Mouse (Mus musculus) heart, embryonic 12.5 days (tissue): ENCODE measurements around the gene Fat4. TPM values are rescaled to one million over a fixed set of nuclear protein-coding genes. Genes with fewer than 3 reads are reported as not detected.

ENCODE experiments used
- ATAC-seq: fragments of 200-750 bp; cut with Nextera tagmentation; 2 replicates; pipeline ENCODE4 v1.8.0; 2017; ENCODE audit warnings: moderate TSS enrichment, moderate library complexity; ENCODE audit not compliant: insufficient number of reproducible peaks, low FRiP score
- H3K27ac ChIP-seq: fragments of 300-500 bp; sonication (generic); 2 replicates; pipeline ENCODE4 v1.5.1; 2016; ENCODE audit warnings: mild to moderate bottlenecking, moderate library complexity; ENCODE audit not compliant: poor library complexity, severe bottlenecking
- H3K27me3 ChIP-seq: fragments of 300-500 bp; sonication (generic); replicated peaks from 2 replicates; pipeline ENCODE4 v1.6.1; 2016; ENCODE audit warnings: mild to moderate bottlenecking, moderate library complexity
- H3K36me3 ChIP-seq: fragments of 300-500 bp; sonication (generic); 2 replicates; pipeline ENCODE4 v1.6.1; 2016; ENCODE audit warnings: mild to moderate bottlenecking, moderate library complexity
- H3K4me1 ChIP-seq: fragments of 300-500 bp; sonication (generic); replicated peaks from 2 replicates; pipeline ENCODE4 v1.6.1; 2016; ENCODE audit warnings: mild to moderate bottlenecking
- H3K4me2 ChIP-seq: fragments of 300-500 bp; sonication (generic); 2 replicates; pipeline ENCODE4 v1.6.1; 2016; ENCODE audit warnings: mild to moderate bottlenecking, moderate library complexity
- H3K4me3 ChIP-seq: fragments of 300-500 bp; sonication (generic); 2 replicates; pipeline ENCODE4 v1.5.1; 2016; ENCODE audit warnings: mild to moderate bottlenecking
- H3K9ac ChIP-seq: fragments of 300-500 bp; sonication (generic); 2 replicates; pipeline ENCODE4 v1.6.1; 2016; ENCODE audit warnings: mild to moderate bottlenecking, moderate library complexity
- H3K9me3 ChIP-seq: fragments of 300-500 bp; sonication (generic); replicated peaks from 2 replicates; pipeline ENCODE4 v1.6.1; 2016; ENCODE audit warnings: mild to moderate bottlenecking, moderate library complexity
- WGBS: fragments of 180-500 bp; shearing (Covaris S2); methylation state at CpG from one replicate; pipeline ENCODE4 v1.1.7; 2016; 5-methylcytosine and 5-hydroxymethylcytosine counted together
- polyA plus RNA-seq: library from polyadenylated mRNA; unstranded; fragments of >200 nt; fragmentation: Nextera tagmentation; extraction: Ambion mirVana; gene quantifications from 2 replicates; pipeline ENCODE4 v1.2.1, GENCODE M21; 2016

Fat4 gene
- polyA plus RNA-seq, 1 experiment from 2014 or later = 5.3 TPM

DNA sequence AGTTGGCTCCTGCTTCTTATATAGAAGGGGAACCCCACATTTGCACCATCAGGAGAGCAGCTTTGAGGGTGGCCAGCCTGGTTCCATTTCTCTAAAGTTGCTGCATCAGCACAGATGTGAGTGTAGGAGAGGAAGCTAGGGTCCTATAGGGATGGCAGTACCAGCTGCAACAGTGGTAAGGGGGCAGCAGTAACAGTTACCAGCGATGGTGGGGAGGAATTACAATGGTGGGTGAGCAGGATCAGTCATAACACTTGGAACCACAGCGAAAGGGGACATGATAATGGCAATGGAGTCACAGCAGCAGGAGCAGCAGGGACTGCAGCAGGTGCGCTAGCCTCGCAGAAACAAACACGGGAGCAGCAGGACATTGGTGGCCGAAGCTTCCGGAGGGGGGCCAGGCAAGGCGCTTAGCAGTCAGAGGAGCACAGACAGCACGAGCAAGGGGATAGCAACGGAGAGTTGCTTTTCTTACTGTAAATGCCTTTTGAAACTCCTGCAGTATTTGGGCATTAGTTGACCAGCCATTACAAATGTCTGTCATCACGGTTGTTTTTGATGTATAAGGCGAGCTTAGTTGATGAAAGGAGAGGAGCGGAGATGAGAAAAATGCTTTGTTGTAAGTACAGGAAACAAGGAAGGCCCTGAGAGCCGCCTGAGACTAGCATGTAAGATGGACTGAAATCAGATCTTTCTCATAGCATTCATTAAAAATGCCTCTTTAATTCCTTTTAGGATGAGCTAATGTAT, 21.1 kb downstream of the Fat4 start:
- whole genome bisulfite sequencing = 38% methylated on average over 14 of the region's 14 CpGs
- Histone ChIP-seq H3K9ac (no peak overlapping the region), H3K27ac (no peak overlapping the region), H3K4me2 (peak overlapping the region; percentile 43), H3K4me3 (no peak overlapping the region), H3K4me1 (peaks cover 17% of the 10 kb centered on the region), H3K36me3 (no peaks in the 10 kb centered on the region), H3K9me3 (no peaks in the 10 kb centered on the region), H3K27me3 (no peaks in the 10 kb centered on the region)
- no peak for ATAC-seq

DNA sequence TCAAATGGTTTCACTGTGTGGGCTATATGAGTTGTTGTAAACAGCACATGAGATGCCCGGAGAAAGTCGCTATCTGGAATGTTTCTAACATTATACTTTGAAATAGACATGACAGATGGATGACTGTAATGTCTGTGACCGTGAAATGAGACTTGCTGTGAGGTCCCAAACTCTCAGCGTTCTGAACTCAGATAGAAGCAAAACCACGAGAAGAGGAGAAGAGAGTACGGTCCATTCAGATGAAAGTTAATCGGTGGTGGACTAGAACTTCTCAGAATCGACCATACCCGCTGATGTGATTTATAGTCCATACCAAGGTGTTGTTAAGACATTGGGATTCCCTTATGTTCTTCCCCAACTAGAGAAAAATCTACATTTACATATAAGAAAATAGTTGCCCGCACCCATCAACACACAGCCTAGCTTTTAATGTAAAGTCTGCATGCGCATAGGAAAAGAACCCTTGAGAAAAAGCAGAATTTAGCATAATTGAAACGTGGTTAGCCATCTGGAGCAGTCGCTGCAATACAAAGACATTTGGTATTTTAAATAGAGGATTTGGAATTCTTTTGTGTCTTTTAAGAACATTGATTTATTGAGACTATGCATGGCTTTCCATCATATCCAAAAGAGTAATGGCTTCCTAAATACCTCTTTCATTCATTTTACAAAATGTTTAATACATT, 21.8 kb downstream of the Fat4 start:
- Histone ChIP-seq H3K27me3 (no peaks in the 10 kb centered on the region), H3K4me1 (peaks cover 17% of the 10 kb centered on the region), H3K36me3 (no peaks in the 10 kb centered on the region), H3K9me3 (no peaks in the 10 kb centered on the region), H3K27ac (no peak overlapping the region), H3K4me2 (no peak overlapping the region), H3K9ac (no peak overlapping the region), H3K4me3 (no peak overlapping the region)
- WGBS = 80% methylated on average over 13 of the region's 13 CpGs
- ATAC-seq = no peak

DNA sequence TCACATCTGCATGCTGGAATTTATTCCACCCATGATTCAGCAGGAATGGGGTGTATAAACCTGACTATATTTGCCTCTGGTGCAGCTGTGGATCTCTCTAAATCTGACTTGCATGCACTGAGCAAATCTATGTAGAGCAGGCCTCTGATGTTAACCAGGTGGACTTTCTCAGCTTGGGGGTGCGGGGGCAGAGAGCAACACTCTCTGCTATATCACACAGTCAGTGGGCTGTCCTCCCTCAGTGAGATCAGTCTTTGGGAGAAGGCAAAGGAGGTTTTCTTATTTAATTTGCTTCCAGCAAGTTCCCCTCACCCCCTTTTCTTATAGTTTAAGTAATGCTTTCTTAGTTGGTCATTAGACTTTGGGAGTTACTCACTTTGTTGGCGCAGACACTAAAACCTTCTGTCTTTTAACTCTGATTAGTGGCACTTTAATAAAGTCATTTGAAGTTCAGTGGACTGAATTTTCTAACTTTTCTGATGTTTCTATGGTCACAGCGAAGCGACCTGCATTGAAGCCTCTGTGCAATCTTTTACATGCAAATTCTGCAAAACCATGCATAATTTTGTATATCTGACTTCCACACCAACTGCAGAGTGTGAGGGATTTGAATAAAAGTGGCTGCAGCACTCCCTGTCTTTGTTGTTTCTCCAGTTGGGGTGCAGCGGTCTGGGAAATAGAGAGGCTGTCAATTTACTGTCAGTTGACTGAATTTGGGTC, 26.2 kb downstream of the Fat4 start:
- H3K9me3 ChIP-seq = no peaks in the 10 kb centered on the region
- 68% methylated on average over 5 of the region's 5 CpGs for WGBS
- no peak for ATAC-seq
- H3K9ac ChIP-seq = no peak overlapping the region
- H3K36me3 ChIP-seq = no peaks in the 10 kb centered on the region
- no peak overlapping the region for H3K4me2 ChIP-seq
- H3K4me3 ChIP-seq = no peak overlapping the region
- H3K4me1 ChIP-seq = peaks cover 2% of the 10 kb centered on the region
- H3K27ac ChIP-seq = no peak overlapping the region
- H3K27me3 ChIP-seq = no peaks in the 10 kb centered on the region

DNA sequence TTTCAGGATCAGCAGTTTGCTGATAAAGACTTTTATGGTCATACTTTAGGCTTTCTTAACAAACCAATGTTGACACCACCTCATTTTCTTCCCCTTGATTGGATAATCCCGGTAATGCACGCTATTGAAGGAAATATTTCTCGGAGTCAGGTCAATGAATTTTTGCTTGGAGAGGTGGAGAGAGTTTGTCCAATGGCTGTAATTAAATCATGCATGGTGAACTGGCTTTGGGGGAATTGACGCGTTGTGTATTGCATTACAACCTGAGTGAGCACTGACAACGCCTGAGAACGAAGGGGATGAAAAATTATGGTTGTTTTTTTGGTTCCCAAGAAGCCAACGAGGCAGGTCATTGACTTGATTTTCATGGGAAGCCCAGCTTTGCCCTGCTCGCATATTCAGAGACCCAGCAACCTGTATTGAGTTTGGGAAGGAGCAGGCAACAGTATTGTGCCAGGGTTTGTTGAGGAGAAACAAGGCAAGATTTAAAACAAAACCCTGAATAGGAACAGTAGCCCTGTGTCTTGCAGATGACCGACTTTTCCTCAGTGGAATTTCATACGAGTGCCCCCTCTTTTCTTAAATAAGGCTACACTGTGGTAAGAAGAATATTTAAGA, 26.9 kb downstream of the Fat4 start:
- no peaks in the 10 kb centered on the region for H3K36me3 ChIP-seq
- H3K27me3 ChIP-seq = no peaks in the 10 kb centered on the region
- no peaks in the 10 kb centered on the region for H3K4me1 ChIP-seq
- WGBS = 73% methylated on average over 11 of the region's 11 CpGs
- H3K4me2 ChIP-seq = no peak overlapping the region
- H3K4me3 ChIP-seq = no peak overlapping the region
- no peak overlapping the region for H3K9ac ChIP-seq
- no peak for ATAC-seq
- H3K9me3 ChIP-seq = no peaks in the 10 kb centered on the region
- no peak overlapping the region for H3K27ac ChIP-seq

DNA sequence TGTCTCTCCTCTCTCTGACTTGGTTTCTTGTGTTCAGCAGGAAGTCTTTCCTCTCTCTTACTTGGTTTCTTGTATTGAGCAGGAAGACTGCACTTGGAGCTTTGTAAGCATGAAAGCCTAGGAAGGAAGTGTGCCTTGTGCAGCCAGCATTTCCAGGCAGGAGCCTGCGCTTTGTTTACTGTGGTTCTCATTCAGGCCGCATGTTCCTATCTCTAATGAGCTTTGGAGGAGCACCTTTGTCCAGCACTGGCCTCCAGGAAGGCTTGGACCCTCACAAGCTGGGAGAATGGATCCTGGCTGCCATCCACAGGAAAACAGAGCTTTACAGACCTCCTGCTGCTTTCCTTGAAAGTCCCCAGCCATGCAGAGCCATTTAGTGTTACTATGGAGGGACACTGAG, 32.2 kb downstream of the Fat4 start:
- peaks cover 5% of the 10 kb centered on the region; the same call in 1 of the 2 replicates for H3K4me1 ChIP-seq
- H3K27ac ChIP-seq = no peak overlapping the region; the same call in 1 of the 2 replicates
- ATAC-seq = no peak
- H3K27me3 ChIP-seq = no peaks in the 10 kb centered on the region
- WGBS = 57% methylated on average over 2 of the region's 2 CpGs
- H3K36me3 ChIP-seq = 0 out of 2 replicates have a peak, but pooled peaks cover 5% of the 10 kb centered on the region
- no peak overlapping the region for H3K4me3 ChIP-seq
- no peaks in the 10 kb centered on the region for H3K9me3 ChIP-seq
- no peak overlapping the region for H3K4me2 ChIP-seq
- H3K9ac ChIP-seq = no peak overlapping the region

DNA sequence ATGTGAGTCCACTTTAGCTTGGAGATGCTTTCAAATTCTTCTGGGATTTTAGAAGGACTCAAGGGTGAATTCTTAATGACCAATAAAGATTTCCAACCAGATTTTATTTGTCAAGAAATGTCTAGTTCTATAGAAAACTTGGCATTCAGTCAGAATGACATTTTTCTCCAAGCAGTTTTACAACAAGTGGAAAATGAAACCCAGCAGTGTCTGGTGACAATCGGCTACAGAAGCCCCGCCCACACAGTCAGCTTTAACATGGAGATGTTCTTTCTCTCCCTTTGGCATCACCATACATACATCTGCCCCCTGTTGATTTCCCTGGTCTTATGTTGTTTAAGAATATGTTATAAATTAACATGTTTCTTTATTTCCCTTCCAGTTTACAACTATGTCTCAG, 34.3 kb downstream of the Fat4 start:
- no peak for ATAC-seq

DNA sequence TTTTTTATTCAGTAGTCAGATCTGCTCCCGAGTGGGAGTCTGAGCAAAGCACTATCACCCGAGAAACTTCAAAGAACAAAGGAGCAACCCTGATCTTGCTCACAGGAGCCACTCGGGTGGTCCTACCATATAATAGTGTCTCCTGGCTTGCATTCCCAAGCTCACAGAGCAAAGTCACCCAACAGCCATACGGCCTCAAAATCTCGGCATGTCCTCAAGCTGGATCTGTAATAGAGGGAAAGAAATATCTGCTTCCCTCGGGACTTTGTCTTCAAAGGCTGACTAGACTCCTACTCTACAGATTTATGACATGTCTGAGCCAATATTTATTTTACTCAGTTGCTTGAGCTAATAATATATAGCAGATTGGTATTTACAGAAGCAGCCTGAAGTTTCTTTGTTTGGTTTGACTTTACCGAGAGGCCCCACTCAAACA, 36.5 kb downstream of the Fat4 start:
- no peak overlapping the region for H3K4me2 ChIP-seq
- H3K36me3 ChIP-seq = 0 out of 2 replicates have a peak, but pooled peaks cover 5% of the 10 kb centered on the region
- no peaks in the 10 kb centered on the region for H3K9me3 ChIP-seq
- no peak overlapping the region for H3K9ac ChIP-seq
- WGBS = 68% methylated on average over 7 of the region's 7 CpGs
- H3K4me1 ChIP-seq = peaks cover 5% of the 10 kb centered on the region; the same call in 1 of the 2 replicates
- H3K27me3 ChIP-seq = no peaks in the 10 kb centered on the region
- ATAC-seq = no peak
- H3K4me3 ChIP-seq = no peak overlapping the region
- H3K27ac ChIP-seq = no peak overlapping the region

More for the DNA sequence above, 34.3 kb downstream of the Fat4 start:
- H3K36me3 ChIP-seq = 0 out of 2 replicates have a peak, but pooled peaks cover 5% of the 10 kb centered on the region
- H3K4me1 ChIP-seq = peaks cover 5% of the 10 kb centered on the region; the same call in 1 of the 2 replicates
- no peaks in the 10 kb centered on the region for H3K27me3 ChIP-seq
- H3K9me3 ChIP-seq = no peaks in the 10 kb centered on the region
- no peak overlapping the region for H3K4me2 ChIP-seq
- H3K27ac ChIP-seq = no peak overlapping the region
- no peak overlapping the region for H3K9ac ChIP-seq
- no peak overlapping the region for H3K4me3 ChIP-seq
- WGBS = 69% methylated on average over 2 of the region's 2 CpGs

DNA sequence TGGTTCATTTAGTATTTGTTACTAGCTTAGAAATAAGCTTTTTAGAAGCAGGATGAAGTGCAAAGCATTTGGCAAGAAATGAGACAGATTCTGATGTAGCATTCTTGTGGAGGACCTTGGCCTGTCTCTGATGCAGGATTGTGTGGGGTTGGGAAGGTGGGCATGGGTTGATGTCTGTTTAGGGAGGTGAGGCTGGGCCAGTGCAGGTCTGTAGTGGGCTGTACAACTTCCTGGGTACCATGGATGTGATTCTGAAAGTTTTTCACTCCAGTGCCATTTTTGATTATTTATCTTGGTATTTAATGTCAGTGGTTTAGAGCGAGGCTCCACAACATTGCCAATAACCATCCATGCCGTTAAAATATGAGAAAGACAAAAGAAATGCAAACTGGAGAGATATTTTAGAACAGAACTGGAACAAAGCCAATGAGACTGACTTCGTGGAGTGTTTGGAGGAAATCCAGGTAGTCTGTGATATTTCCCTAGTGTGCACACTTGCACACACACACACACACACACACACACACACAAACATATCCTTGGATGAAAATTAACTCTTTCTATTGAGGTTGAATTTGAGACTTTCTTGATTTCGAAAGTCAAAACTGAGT, 41.4 kb downstream of the Fat4 start:
- Histone ChIP-seq H3K9me3 (no peaks in the 10 kb centered on the region), H3K4me1 (peaks cover 9% of the 10 kb centered on the region; the same call in 1 of the 2 replicates), H3K27me3 (no peaks in the 10 kb centered on the region), H3K27ac (no peak overlapping the region), H3K4me2 (no peak overlapping the region), H3K4me3 (no peak overlapping the region), H3K9ac (no peak overlapping the region), H3K36me3 (no peaks in the 10 kb centered on the region)
- no peak for ATAC-seq
- WGBS = 43% methylated on average over 4 of the region's 4 CpGs

DNA sequence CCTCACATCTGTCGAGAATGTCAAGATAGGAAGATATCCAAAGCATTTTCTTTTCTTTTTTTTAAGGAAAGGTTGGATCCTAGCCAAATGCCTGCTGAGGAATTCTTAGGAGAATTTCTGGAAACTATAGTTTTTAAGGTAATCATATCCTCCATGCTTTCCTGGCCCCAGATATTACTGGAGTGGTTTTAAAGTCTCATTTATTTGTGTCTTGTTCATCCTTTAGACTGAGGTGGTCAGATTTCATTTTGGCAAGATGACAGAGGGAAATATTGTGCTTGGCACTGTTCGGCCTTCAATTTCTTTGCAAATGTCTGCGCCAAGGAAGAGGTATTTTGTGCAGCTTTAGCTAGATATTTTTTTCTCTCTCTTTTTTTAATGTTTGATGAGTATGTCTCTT, 42.0 kb downstream of the Fat4 start:
- H3K27me3 ChIP-seq = no peaks in the 10 kb centered on the region
- peaks cover 9% of the 10 kb centered on the region; the same call in 1 of the 2 replicates for H3K4me1 ChIP-seq
- 41% methylated on average over 3 of the region's 3 CpGs for WGBS
- H3K9ac ChIP-seq = no peak overlapping the region
- H3K36me3 ChIP-seq = no peaks in the 10 kb centered on the region
- no peaks in the 10 kb centered on the region for H3K9me3 ChIP-seq
- ATAC-seq = no peak
- no peak overlapping the region for H3K4me3 ChIP-seq
- 0 out of 2 replicates have a peak overlapping the region, but pooled peaks have one; percentile 8 for H3K27ac ChIP-seq
- no peak overlapping the region for H3K4me2 ChIP-seq

DNA sequence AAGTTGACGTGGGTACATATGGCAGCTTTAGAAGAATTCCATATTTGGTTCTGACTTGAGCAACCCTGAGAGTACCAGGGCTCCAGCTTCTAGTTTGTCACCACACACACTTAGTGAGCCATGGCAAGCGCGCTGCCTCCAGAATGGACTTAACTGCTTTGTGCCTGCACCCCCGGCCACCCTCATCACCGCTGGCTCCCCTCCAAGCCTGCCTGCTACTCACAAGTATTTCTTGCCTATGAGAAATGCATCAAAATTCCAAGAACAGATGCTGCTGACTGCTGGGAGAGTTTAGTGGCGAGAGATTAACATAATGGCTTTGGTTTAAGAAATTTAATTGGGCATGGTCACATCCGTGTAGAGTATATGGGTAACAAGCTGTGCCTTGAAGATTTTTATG, 48.0 kb downstream of the Fat4 start:
- no peak overlapping the region for H3K4me2 ChIP-seq
- H3K9me3 ChIP-seq = no peaks in the 10 kb centered on the region
- no peaks in the 10 kb centered on the region for H3K27me3 ChIP-seq
- H3K4me3 ChIP-seq = no peak overlapping the region
- 77% methylated on average over 7 of the region's 7 CpGs for WGBS
- H3K27ac ChIP-seq = no peak overlapping the region
- no peak for ATAC-seq
- H3K9ac ChIP-seq = no peak overlapping the region
- peaks cover 31% of the 10 kb centered on the region for H3K4me1 ChIP-seq
- no peaks in the 10 kb centered on the region for H3K36me3 ChIP-seq
